Mouse (Mus musculus): ENCODE results near the gene Ttc25.
"Not testable (repeated sequence)": the region's sequence is repeated elsewhere in the genome, so short reads cannot be mapped to it uniquely, and the experiment has no call there.

The Ttc25 gene

DNA sequence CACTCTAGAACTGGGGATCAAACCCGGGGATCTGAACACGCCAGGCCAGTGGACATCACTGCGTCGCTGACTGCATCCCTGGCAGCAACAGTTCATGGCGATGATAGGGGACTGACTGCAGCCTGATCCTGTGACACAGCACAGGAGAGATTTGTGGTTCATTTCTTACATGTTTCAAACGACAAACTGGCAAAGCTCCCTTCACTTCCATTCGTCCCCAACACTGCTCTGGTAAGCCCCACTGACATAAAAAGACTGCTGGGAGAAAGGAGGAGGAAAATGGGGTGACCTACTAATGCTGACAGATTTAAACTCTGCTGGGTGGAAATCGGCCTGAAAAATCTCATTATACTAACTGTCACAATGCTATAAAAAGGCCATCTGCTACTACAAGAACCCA lies 58.4 kb downstream of the Ttc25 start:
- in situ Hi-C loops (cut with MseI, MboI), result no loop called here

DNA sequence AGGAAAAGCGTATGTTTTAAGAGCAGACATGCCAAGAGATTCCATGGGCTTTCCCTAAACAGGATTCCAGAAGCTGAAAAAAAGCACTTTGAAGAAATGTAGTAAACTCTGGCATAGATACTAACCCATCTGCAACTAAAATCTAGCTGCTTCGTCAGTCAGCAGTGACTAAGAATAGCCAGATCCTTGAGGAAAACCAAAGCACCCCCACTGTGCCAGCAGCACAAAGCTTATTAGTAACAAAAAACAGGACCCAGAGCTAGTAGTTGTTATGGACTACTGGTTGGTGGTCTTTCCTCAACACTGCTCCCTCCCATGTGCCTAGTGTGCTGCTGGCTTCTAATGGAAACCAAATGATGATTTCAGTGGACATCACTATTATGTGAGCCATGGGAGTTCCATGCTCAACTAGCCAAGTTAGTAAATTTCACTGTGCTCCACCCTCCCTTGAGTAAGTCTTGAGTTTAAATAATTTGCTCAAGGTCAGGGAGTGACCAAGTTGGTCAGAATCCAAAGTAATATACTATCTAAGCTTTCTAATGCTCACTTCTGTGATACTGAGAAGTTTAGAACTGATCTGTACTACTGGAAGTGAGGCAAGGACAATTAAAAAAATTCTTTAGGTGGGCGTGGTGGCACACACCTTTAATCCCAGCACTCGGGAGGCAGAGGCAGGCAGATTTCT lies 59.1 kb downstream of the Ttc25 start:
- in situ Hi-C loops (cut with MseI, MboI), result no loop called here

- in situ Hi-C loops (cut with MseI, MboI), result no loop called here
Measured at GRCm38 (mm10) chr11:100605451-100605850, 60.0 kb downstream of the Ttc25 start.

DNA sequence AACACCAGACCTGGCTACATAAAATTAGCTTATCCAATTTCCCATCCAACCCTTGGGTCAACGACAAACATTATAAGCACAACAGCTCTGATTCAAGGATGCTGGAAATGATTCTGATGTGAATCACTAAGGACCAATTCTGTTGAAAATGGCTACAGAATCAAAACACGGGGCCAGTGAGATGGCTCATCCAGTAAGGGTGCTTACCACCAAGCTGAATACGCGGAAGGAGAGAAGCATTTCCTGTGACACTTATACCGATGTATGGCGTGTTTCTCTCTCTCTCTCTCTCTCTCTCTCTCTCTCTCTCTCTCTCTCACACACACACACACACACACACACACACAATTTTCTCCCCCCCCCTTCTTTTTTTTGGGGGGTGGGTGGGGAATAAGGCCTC lies 61.7 kb downstream of the Ttc25 start:
- in situ Hi-C loops (cut with MseI, MboI), result no loop called here

GRCm38 (mm10) chr11:100608796-100609195 lies 63.4 kb downstream of the Ttc25 start:
- in situ Hi-C loops (cut with MseI, MboI), result no loop called here

- in situ Hi-C loops (cut with MseI, MboI), result no loop called here
Measured at GRCm38 (mm10) chr11:100609355-100609996, 64.1 kb downstream of the Ttc25 start.

DNA sequence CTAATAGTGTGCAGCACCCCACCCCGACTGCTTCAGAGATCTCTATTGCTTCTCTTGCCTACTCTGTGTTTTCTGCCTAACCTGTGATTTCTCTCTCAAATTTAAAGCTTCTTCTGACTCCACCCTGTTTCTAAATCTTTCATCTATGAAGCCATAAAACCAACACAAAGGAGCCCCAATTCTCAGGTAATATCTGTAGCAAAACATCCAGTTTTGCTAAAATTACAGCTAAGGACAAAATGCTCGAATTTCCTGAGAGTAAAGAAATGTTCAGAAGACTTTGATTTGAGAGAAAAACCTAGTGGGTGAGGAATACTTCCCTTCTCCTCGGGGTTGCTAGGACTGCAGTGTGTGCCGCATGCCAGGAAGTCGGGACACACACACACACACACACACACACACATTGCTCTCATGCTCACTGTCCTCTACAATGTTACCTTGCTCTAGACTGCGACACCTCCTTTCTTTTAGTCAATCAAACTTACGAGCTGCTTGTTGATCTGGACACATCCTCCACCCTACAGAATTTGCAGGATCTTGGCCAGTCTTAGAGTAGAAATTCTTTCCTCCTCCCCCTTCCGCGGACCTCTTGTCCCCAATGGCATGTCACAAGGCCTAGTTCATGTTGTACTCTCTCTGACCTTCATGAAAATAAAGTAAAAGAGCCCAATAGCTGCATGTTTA lies 64.7 kb downstream of the Ttc25 start:
- in situ Hi-C loops (cut with MseI, MboI), result no loop called here

GRCm38 (mm10) chr11:100611627-100612026 lies 66.2 kb downstream of the Ttc25 start:
- in situ Hi-C loops (cut with MseI, MboI), result no loop called here

DNA sequence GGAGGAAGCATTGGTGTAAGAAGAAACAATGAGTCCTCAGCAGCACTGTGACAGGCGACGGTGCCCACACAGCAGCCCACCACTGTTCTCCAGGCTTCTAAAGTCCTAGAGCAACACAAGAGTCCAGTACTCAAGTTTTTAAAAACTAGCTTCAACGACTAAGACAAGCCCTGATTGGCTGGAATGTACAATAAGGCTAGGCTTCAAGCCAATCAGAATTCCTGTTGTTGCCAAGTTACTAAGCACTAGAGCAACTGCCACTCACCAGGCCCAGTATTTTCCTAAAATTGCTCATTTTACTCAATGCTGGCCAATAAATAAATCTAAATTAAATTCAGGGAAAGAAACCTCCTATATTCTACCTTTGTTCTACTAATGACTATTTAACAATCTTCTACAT lies 67.8 kb downstream of the Ttc25 start:
- in situ Hi-C loops (cut with MseI, MboI), result no loop called here

GRCm38 (mm10) chr11:100616332-100616731 lies 70.9 kb downstream of the Ttc25 start:
- in situ Hi-C loops (cut with MseI, MboI), result no loop called here

DNA sequence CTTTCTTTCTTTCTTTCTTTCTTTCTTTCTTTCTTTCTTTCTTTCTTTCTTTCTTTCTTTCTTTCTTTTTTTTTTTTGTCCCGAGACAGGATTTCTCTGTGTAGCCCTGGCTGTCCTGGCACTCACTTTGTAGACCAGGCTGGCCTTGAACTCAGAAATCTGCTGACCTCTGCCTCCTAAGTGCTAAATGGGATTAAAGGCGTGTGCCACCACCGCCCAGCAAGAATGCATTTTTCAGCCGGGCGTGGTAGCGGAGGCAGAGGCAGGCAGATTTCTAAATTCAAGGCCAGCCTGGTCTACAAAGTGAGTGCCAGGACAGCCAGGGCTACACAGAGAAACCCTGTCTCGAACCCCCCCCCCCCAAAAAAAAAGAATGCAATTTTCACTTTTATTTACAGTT lies 71.4 kb downstream of the Ttc25 start:
- in situ Hi-C loops (cut with MseI, MboI), result not testable (repeated sequence)

DNA sequence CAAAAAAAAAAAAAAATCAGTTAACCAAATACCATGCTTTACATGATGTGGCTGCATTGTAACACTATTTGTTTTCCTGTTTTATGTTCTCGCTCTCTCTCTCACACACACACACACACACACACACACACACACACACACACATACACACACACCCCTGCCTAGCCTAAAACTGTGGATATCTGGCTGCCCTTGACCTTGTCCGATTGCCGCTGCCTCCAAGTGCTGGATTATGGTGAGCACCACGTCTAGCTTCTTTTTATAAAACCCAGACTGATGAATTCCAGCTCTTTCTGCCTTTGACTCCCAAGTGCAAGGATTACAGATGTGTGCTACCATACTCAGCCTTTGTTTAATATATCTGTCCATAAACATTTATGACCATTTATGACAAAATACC lies 72.1 kb downstream of the Ttc25 start:
- in situ Hi-C loops (cut with MseI, MboI), result no loop called here

DNA sequence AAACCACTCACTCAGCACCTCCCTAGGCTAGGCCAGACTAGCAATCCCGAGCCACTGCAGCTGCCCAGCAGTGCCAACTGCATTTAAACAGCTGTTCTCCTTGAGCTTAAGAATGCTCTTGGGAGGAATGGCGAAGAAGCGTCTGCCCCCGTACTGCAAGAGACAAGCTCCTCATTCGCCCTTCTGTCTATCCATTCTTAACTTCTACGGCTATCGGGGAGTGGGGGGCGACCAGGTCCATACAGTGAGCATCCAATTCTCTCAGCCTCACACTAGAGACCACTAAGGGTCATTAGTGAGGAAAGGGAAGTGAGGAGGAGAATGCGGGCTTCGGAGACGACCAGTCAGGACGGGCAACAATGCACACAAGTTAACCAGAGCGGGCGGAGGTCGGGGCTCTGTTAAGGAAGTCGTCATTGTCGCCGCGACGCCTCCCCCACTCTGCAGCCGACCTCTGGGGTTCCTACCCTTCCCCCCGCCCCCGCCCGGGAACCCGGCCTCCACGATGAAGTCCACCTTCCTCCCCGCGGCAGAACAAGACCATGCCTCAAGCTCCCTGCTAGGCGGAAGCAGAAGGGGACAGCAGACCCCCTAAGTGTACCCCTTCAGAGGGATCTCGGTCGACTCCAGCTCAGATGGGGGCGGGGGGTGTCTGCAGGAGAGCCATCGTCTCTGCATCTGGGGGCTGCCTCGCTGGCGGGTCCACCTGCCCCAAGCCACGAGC lies 73.5 kb downstream of the Ttc25 start, which contains the start of gene Nkiras2:
Gene Nkiras2 (plus strand): TSS at position 484 of the 724 bp plus-strand sequence.
- in situ Hi-C loops (cut with MseI, MboI), result no loop called here

- in situ Hi-C loops (cut with MseI, MboI), result no loop called here
Measured at GRCm38 (mm10) chr11:100619485-100619975, 74.1 kb downstream of the Ttc25 start.

GRCm38 (mm10) chr11:100619982-100620381 lies 74.6 kb downstream of the Ttc25 start, which contains the start of gene Dnajc7:
TSS of gene Dnajc7 (minus strand) at chr11:100620168.
- in situ Hi-C loops (cut with MseI, MboI), result no loop called here
